Mouse (Mus musculus): ENCODE measurements at regions not wholly inside any gene's neighbourhood (a gene's known extent, or its start where the extent isn't known, plus 50 kb on each side); places are given as distances from the start of the nearest gene placed in this dataset.

GRCm38 (mm10) chr10:44913751-44914388 is 153.1 kb upstream of the Prep start:
- ATAC-seq (ENCODE audit: extremely low read depth, insufficient number of reproducible peaks, low FRiP score, poor library complexity, severe bottlenecking) (no peak), DNase-seq (ENCODE audit: low spot score) (no peak)
- no peaks in the 10 kb centered on the region for H3K9me3 ChIP-seq (replicated peaks)
- H3K36me3 ChIP-seq (replicated peaks): no peaks in the 10 kb centered on the region
- H3K27me3 ChIP-seq (ENCODE audit: insufficient read depth, low read length): no peaks in the 10 kb centered on the region
- H3K4me3 ChIP-seq (ENCODE audit: low read depth, low read length): no peak overlapping the region
- H3K4me1 ChIP-seq (ENCODE audit: insufficient read depth, low read depth, low read length): peaks cover 3% of the 10 kb centered on the region
- TF ChIP-seq GATA1 (IDR thresholded peaks at IDR 0.05; ENCODE audit: borderline replicate concordance, low read length) (no peak), CTCF (IDR thresholded peaks at IDR 0.05; ENCODE audit: low read depth, low read length) (no peak), TAL1 (conservative IDR thresholded peaks at IDR 0.05; ENCODE audit: low read depth, low read length) (no peak), GATA2 (IDR thresholded peaks at IDR 0.05; ENCODE audit: borderline replicate concordance, low read depth, low read length) (no peak), POLR2AphosphoS5 (IDR thresholded peaks at IDR 0.05; ENCODE audit: insufficient replicate concordance, low read depth, low read length) (no peak)

- H3K9me3 ChIP-seq (replicated peaks): no peaks in the 10 kb centered on the region
- no peak overlapping the region for H3K4me3 ChIP-seq (ENCODE audit: low read depth, low read length)
- H3K4me1 ChIP-seq (ENCODE audit: insufficient read depth, low read depth, low read length): no peaks in the 10 kb centered on the region
- no peak for TF ChIP-seq GATA1 (IDR thresholded peaks at IDR 0.05; ENCODE audit: borderline replicate concordance, low read length)
- TF ChIP-seq TAL1 (conservative IDR thresholded peaks at IDR 0.05; ENCODE audit: low read depth, low read length): no peak
- no peak for TF ChIP-seq CTCF (IDR thresholded peaks at IDR 0.05; ENCODE audit: low read depth, low read length)
- no peak for TF ChIP-seq GATA2 (IDR thresholded peaks at IDR 0.05; ENCODE audit: borderline replicate concordance, low read depth, low read length)
- no peak for TF ChIP-seq POLR2AphosphoS5 (IDR thresholded peaks at IDR 0.05; ENCODE audit: insufficient replicate concordance, low read depth, low read length)
- no peaks in the 10 kb centered on the region for H3K27me3 ChIP-seq (ENCODE audit: insufficient read depth, low read length)
- DNase-seq (ENCODE audit: low spot score) (no peak), ATAC-seq (ENCODE audit: extremely low read depth, insufficient number of reproducible peaks, low FRiP score, poor library complexity, severe bottlenecking) (no peak)
- H3K36me3 ChIP-seq (replicated peaks): no peaks in the 10 kb centered on the region
Observed at GRCm38 (mm10) chr10:44904520-44904919, 162.5 kb upstream of the Prep start.

- H3K4me3 ChIP-seq (ENCODE audit: low read depth, low read length): no peak overlapping the region
- no peak for ATAC-seq (ENCODE audit: extremely low read depth, insufficient number of reproducible peaks, low FRiP score, poor library complexity, severe bottlenecking)
- no peaks in the 10 kb centered on the region for H3K27me3 ChIP-seq (ENCODE audit: insufficient read depth, low read length)
- TF ChIP-seq POLR2AphosphoS5 (IDR thresholded peaks at IDR 0.05; ENCODE audit: insufficient replicate concordance, low read depth, low read length) (no peak), GATA1 (IDR thresholded peaks at IDR 0.05; ENCODE audit: borderline replicate concordance, low read length) (no peak), TAL1 (conservative IDR thresholded peaks at IDR 0.05; ENCODE audit: low read depth, low read length) (no peak), CTCF (IDR thresholded peaks at IDR 0.05; ENCODE audit: low read depth, low read length) (no peak), GATA2 (IDR thresholded peaks at IDR 0.05; ENCODE audit: borderline replicate concordance, low read depth, low read length) (no peak)
- no peaks in the 10 kb centered on the region for H3K4me1 ChIP-seq (ENCODE audit: insufficient read depth, low read depth, low read length)
- H3K36me3 ChIP-seq (replicated peaks): no peaks in the 10 kb centered on the region
- DNase-seq (ENCODE audit: low spot score): no peak
- no peaks in the 10 kb centered on the region for H3K9me3 ChIP-seq (replicated peaks)
Observed at GRCm38 (mm10) chr10:44901203-44901602, 165.8 kb upstream of the Prep start.

GRCm38 (mm10) chr10:44892124-44892523 is 174.9 kb upstream of the Prep start:
- Histone ChIP-seq H3K4me3 (ENCODE audit: low read depth, low read length) (no peak overlapping the region), H3K27me3 (ENCODE audit: insufficient read depth, low read length) (no peaks in the 10 kb centered on the region), H3K4me1 (ENCODE audit: insufficient read depth, low read depth, low read length) (no peaks in the 10 kb centered on the region), H3K9me3 (replicated peaks) (no peaks in the 10 kb centered on the region), H3K36me3 (replicated peaks) (no peaks in the 10 kb centered on the region)
- TF ChIP-seq TAL1 (conservative IDR thresholded peaks at IDR 0.05; ENCODE audit: low read depth, low read length): no peak
- TF ChIP-seq GATA1 (IDR thresholded peaks at IDR 0.05; ENCODE audit: borderline replicate concordance, low read length): no peak
- TF ChIP-seq POLR2AphosphoS5 (IDR thresholded peaks at IDR 0.05; ENCODE audit: insufficient replicate concordance, low read depth, low read length): no peak
- TF ChIP-seq CTCF (IDR thresholded peaks at IDR 0.05; ENCODE audit: low read depth, low read length): no peak
- no peak for TF ChIP-seq GATA2 (IDR thresholded peaks at IDR 0.05; ENCODE audit: borderline replicate concordance, low read depth, low read length)
- no peak for ATAC-seq (ENCODE audit: extremely low read depth, insufficient number of reproducible peaks, low FRiP score, poor library complexity, severe bottlenecking)
- DNase-seq (ENCODE audit: low spot score): no peak

GRCm38 (mm10) chr10:44887081-44887683 is 179.8 kb upstream of the Prep start:
- no peak for DNase-seq (ENCODE audit: low spot score)
- Histone ChIP-seq H3K9me3 (replicated peaks) (no peaks in the 10 kb centered on the region), H3K4me1 (ENCODE audit: insufficient read depth, low read depth, low read length) (no peaks in the 10 kb centered on the region), H3K36me3 (replicated peaks) (no peaks in the 10 kb centered on the region), H3K27me3 (ENCODE audit: insufficient read depth, low read length) (no peaks in the 10 kb centered on the region), H3K4me3 (ENCODE audit: low read depth, low read length) (no peak overlapping the region)
- TF ChIP-seq CTCF (IDR thresholded peaks at IDR 0.05; ENCODE audit: low read depth, low read length) (no peak), GATA2 (IDR thresholded peaks at IDR 0.05; ENCODE audit: borderline replicate concordance, low read depth, low read length) (no peak), POLR2AphosphoS5 (IDR thresholded peaks at IDR 0.05; ENCODE audit: insufficient replicate concordance, low read depth, low read length) (no peak), GATA1 (IDR thresholded peaks at IDR 0.05; ENCODE audit: borderline replicate concordance, low read length) (no peak), TAL1 (conservative IDR thresholded peaks at IDR 0.05; ENCODE audit: low read depth, low read length) (no peak)
- no peak for ATAC-seq (ENCODE audit: extremely low read depth, insufficient number of reproducible peaks, low FRiP score, poor library complexity, severe bottlenecking)

GRCm38 (mm10) chr10:44881967-44882366 is 185.0 kb upstream of the Prep start:
- no peak for DNase-seq (ENCODE audit: low spot score)
- H3K36me3 ChIP-seq (replicated peaks): no peaks in the 10 kb centered on the region
- H3K4me3 ChIP-seq (ENCODE audit: low read depth, low read length): no peak overlapping the region
- no peaks in the 10 kb centered on the region for H3K4me1 ChIP-seq (ENCODE audit: insufficient read depth, low read depth, low read length)
- H3K9me3 ChIP-seq (replicated peaks): no peaks in the 10 kb centered on the region
- ATAC-seq (ENCODE audit: extremely low read depth, insufficient number of reproducible peaks, low FRiP score, poor library complexity, severe bottlenecking): no peak
- no peaks in the 10 kb centered on the region for H3K27me3 ChIP-seq (ENCODE audit: insufficient read depth, low read length)
- TF ChIP-seq TAL1 (conservative IDR thresholded peaks at IDR 0.05; ENCODE audit: low read depth, low read length) (no peak), CTCF (IDR thresholded peaks at IDR 0.05; ENCODE audit: low read depth, low read length) (no peak), GATA1 (IDR thresholded peaks at IDR 0.05; ENCODE audit: borderline replicate concordance, low read length) (no peak), GATA2 (IDR thresholded peaks at IDR 0.05; ENCODE audit: borderline replicate concordance, low read depth, low read length) (no peak), POLR2AphosphoS5 (IDR thresholded peaks at IDR 0.05; ENCODE audit: insufficient replicate concordance, low read depth, low read length) (no peak)
